Mouse (Mus musculus) myocyte (in vitro differentiated cells): ENCODE measurements around the gene Tgfbr1. TPM values are rescaled to one million over a fixed set of nuclear protein-coding genes. Genes with fewer than 3 reads are reported as not detected.

ENCODE experiments used
- H3K27me3 ChIP-seq: one replicate; pipeline ENCODE4 v1.6.1; 2011; ENCODE audit not compliant: control insufficient read depth, insufficient read depth, insufficient read length
- H3K36me3 ChIP-seq: one replicate; pipeline ENCODE4 v1.6.1; 2011; ENCODE audit not compliant: control insufficient read depth, insufficient read depth
- H3K4me2 ChIP-seq: one replicate; pipeline ENCODE4 v1.6.1; 2011; ENCODE audit warnings: low read depth, control low read depth
- H3K4me3 ChIP-seq: one replicate; pipeline ENCODE4 v1.5.1; 2011; ENCODE audit warnings: mild to moderate bottlenecking, control low read depth, moderate library complexity
- H3K79me2 ChIP-seq: one replicate; pipeline ENCODE4 v1.6.1; 2011; ENCODE audit not compliant: control insufficient read depth, insufficient read depth
- H3ac ChIP-seq: one replicate; pipeline ENCODE4 v1.6.1; 2011; ENCODE audit not compliant: control insufficient read depth, insufficient read length
- CEBPB ChIP-seq: IDR thresholded peaks from 2 replicates; pipeline ENCODE4 v1.6.1; 2011; ENCODE audit warnings: mild to moderate bottlenecking, moderate library complexity; ENCODE audit not compliant: poor library complexity, insufficient read depth, severe bottlenecking
- E2F4 ChIP-seq: IDR thresholded peaks from one replicate; pipeline ENCODE4 v1.6.1; 2011; ENCODE audit warnings: mild to moderate bottlenecking, control low read depth, moderate library complexity; ENCODE audit not compliant: insufficient read depth
- MAX ChIP-seq: IDR thresholded peaks from one replicate; pipeline ENCODE4 v1.6.1; 2011; ENCODE audit warnings: low read depth, mild to moderate bottlenecking, control low read depth
- MYOD1 ChIP-seq, 3 experiments: IDR thresholded peaks; one replicate each; pipeline ENCODE4 v1.6.1; 2011; ENCODE audit warnings: control low read depth in 2 of 3, low read depth in 2 of 3, mild to moderate bottlenecking in 2 of 3, moderate library complexity in 1 of 3; ENCODE audit not compliant: insufficient read length in 2 of 3, control insufficient read depth in 1 of 3
- MYOG ChIP-seq, 3 experiments: IDR thresholded peaks; one replicate each; pipeline ENCODE4 v1.6.1; 2011; ENCODE audit warnings: control low read depth in 2 of 3, low read depth in 2 of 3, mild to moderate bottlenecking in 2 of 3; ENCODE audit not compliant: insufficient read length in 2 of 3, control insufficient read depth in 1 of 3, insufficient read depth in 1 of 3
- POLR2A ChIP-seq: IDR thresholded peaks from one replicate; pipeline ENCODE4 v1.6.1; 2011; ENCODE audit warnings: low read depth, mild to moderate bottlenecking, control low read depth, moderate library complexity; ENCODE audit not compliant: insufficient read length
- POLR2AphosphoS2 ChIP-seq: IDR thresholded peaks from one replicate; pipeline ENCODE4 v1.6.1; 2011; ENCODE audit warnings: low read depth, control low read depth; ENCODE audit not compliant: insufficient read length
- REST ChIP-seq: IDR thresholded peaks from one replicate; pipeline ENCODE4 v1.6.1; 2011; ENCODE audit warnings: mild to moderate bottlenecking, control low read depth, moderate library complexity; ENCODE audit not compliant: insufficient read depth, insufficient read length
- SRF ChIP-seq: IDR thresholded peaks from one replicate; pipeline ENCODE4 v1.6.1; 2011; ENCODE audit warnings: low read depth; ENCODE audit not compliant: control insufficient read depth, insufficient read length
- TCF12 ChIP-seq: IDR thresholded peaks from one replicate; pipeline ENCODE4 v1.6.1; 2011; ENCODE audit warnings: mild to moderate bottlenecking, control low read depth; ENCODE audit not compliant: poor library complexity, insufficient read depth, severe bottlenecking
- TCF3 ChIP-seq: IDR thresholded peaks from one replicate; pipeline ENCODE4 v1.6.1; 2011; ENCODE audit warnings: low read depth, control low read depth; ENCODE audit not compliant: insufficient read length
- USF1 ChIP-seq: IDR thresholded peaks from one replicate; pipeline ENCODE4 v1.6.1; 2011; ENCODE audit warnings: low read depth, mild to moderate bottlenecking, control low read depth, moderate library complexity
- polyA plus RNA-seq: library from polyadenylated mRNA; unstranded; fragments of >200 nt; fragmentation: generic; extraction: Trizol; gene quantifications from one replicate; pipeline ENCODE4 v1.2.1, GENCODE M21; 2012; ENCODE audit warnings: missing spikeins

Tgfbr1 gene
- polyA plus RNA-seq, 1 experiment, result 2.7 TPM

DNA sequence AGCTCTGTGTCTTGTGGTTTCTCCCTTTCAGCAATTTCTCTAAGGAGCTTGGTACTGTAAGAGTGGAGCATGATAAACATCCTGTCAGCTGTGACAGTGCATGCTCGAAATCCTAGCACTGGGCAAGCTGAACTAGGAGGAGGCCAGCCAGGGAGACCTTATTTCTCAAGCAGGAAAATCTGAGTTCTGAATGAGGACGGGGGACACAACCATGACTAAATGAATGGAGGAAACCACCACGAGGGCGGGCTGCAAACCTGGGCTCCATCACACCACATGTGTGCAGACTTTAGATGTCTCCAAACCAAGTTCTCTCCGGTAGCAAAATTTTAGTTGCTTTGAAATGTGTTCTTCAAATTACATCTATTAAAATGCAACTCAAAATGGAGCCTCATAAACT is 96.1 kb downstream of the Tgfbr1 start:
- Histone ChIP-seq H3K4me3 (no peak overlapping the region), H3ac (no peak overlapping the region), H3K36me3 (no peaks in the 10 kb centered on the region), H3K79me2 (no peaks in the 10 kb centered on the region), H3K4me2 (no peak overlapping the region), H3K27me3 (peaks cover 14% of the 10 kb centered on the region)
- TF ChIP-seq E2F4 (no peak), MYOG (IDR thresholded peaks at IDR 0.05; ENCODE audit: control insufficient read depth in 1 of 3, insufficient read depth in 1 of 3, insufficient read length in 2 of 3, low read depth in 2 of 3) (no peak), CEBPB (no peak), POLR2AphosphoS2 (no peak), REST (no peak)

DNA sequence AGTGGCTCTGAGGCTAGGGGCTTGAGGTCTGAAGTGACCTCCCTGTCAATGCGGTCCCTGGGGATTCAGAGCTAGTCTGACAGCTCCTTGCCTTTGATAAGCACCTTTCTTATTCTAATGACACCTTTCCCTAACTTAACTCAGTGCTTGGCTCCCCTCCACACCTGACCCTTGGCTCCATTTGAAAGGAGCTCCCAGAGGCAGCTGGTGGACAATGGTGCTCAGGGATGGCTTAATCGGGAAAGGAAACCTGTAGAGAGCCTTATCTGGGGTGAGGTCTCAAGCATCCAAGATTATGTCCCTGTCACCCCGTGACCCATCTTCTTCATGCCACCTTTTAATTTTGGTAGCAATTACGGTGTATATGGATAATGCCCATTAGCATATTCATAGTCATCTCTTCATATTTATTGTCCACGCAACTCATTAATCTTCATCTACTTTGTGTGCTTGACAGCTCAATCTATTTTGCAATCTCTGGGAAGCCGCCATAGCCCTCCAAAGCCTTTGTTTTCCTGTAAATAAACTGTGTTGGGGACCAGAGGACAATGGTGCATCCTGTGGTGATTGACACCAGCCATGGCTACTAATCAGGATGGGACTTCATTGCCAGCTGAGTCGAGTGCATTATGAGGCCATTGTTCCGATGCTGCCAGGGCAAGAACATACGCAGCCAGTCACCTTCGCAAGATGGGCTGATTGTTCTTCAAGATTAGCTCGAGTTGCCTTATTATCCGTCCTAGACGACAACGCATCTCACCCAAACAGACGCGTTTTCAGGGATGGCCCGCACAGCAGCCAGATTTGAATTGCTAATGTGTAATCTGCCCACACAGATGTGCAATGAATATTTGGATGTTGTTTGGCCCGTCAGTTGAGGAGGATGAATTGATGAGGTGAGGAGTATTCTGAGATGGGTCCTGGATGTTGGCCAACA is 96.8 kb downstream of the Tgfbr1 start:
- Histone ChIP-seq H3K4me3 (no peak overlapping the region), H3K4me2 (no peak overlapping the region), H3K27me3 (peaks cover 9% of the 10 kb centered on the region), H3K36me3 (no peaks in the 10 kb centered on the region), H3ac (no peak overlapping the region), H3K79me2 (no peaks in the 10 kb centered on the region)
- TF ChIP-seq MYOG (IDR thresholded peaks at IDR 0.05; ENCODE audit: control insufficient read depth in 1 of 3, insufficient read depth in 1 of 3, insufficient read length in 2 of 3, low read depth in 2 of 3) (no peak), TCF12 (no peak), SRF (no peak), POLR2A (no peak), TCF3 (no peak), REST (no peak), USF1 (no peak), CEBPB (no peak), POLR2AphosphoS2 (no peak), E2F4 (no peak), MYOD1 (IDR thresholded peaks at IDR 0.05; ENCODE audit: control insufficient read depth in 1 of 3, insufficient read length in 2 of 3, low read depth in 2 of 3) (no peak), MAX (no peak)

Other genes starting within 250 kb of the Tgfbr1 start
- 0.18 TPM for gene Col15a1, start 145.1 kb upstream of the Tgfbr1 start, polyA plus RNA-seq
- gene Alg2, start 121.1 kb downstream of the Tgfbr1 start, polyA plus RNA-seq, result 22.7 TPM
- gene Sec61b, start 121.4 kb downstream of the Tgfbr1 start, polyA plus RNA-seq, result 237 TPM